Mouse (Mus musculus): ENCODE results near the gene Ndufa3. TPM values are rescaled to one million over a fixed set of nuclear protein-coding genes. Genes with fewer than 3 reads are reported as not detected.

The Ndufa3 gene
- total RNA-seq, 2 experiments from 2014 or later = 531 to 596 TPM

GRCm38 (mm10) chr7:3609082-3609481 is 8.1 kb upstream of the Ndufa3 start:
- no peak for DNase-seq (ENCODE audit: low spot score in 2 of 2)

- DNase-seq (ENCODE audit: low spot score in 2 of 2) = no peak
These were observed 6.7 kb upstream of the Ndufa3 start for GRCm38 (mm10) chr7:3610437-3610836.

GRCm38 (mm10) chr7:3611006-3611405 is 6.2 kb upstream of the Ndufa3 start:
- DNase-seq (ENCODE audit: low spot score in 2 of 2) = no peak

- DNase-seq (ENCODE audit: low spot score in 2 of 2) = no peak
These were observed 3.2 kb upstream of the Ndufa3 start for GRCm38 (mm10) chr7:3614021-3614420.

- DNase-seq (ENCODE audit: low spot score in 2 of 2) = no peak
These were observed 1.1 kb upstream of the Ndufa3 start, which contains the start of gene Oscar for GRCm38 (mm10) chr7:3616057-3616388. TSS of gene Oscar (minus strand) at chr7:3616157.

- peak in 1 of 2 experiments; percentile 49 for DNase-seq (ENCODE audit: low spot score in 2 of 2)
These were observed 558 bp upstream of the Ndufa3 start for GRCm38 (mm10) chr7:3616389-3617241.

- no peak for DNase-seq (ENCODE audit: low spot score in 2 of 2)
These were observed 11.9 kb downstream of the Ndufa3 start for GRCm38 (mm10) chr7:3629030-3629429.

GRCm38 (mm10) chr7:3629543-3630477 is 12.6 kb downstream of the Ndufa3 start, which contains the start of the genes Tfpt and Prpf31:
TSS of gene Tfpt (minus strand) at chr7:3629929.
TSS of gene Prpf31 (plus strand) at chr7:3629985.
- DNase-seq (ENCODE audit: low spot score in 2 of 2) = peak; percentile 89 to 93

- no peak for DNase-seq (ENCODE audit: low spot score in 2 of 2)
These were observed 13.3 kb downstream of the Ndufa3 start for GRCm38 (mm10) chr7:3630478-3630815.

- no peak for DNase-seq (ENCODE audit: low spot score in 2 of 2)
These were observed 26.2 kb downstream of the Ndufa3 start for GRCm38 (mm10) chr7:3643412-3643811.

GRCm38 (mm10) chr7:3643843-3644242 is 26.7 kb downstream of the Ndufa3 start:
- no peak for DNase-seq (ENCODE audit: low spot score in 2 of 2)

- DNase-seq (ENCODE audit: low spot score in 2 of 2) = no peak
These were observed 27.1 kb downstream of the Ndufa3 start for GRCm38 (mm10) chr7:3644348-3644671.

GRCm38 (mm10) chr7:3644672-3645487 is 27.7 kb downstream of the Ndufa3 start, which contains the start of gene Cnot3:
TSS of gene Cnot3 (plus strand) at chr7:3645268.
- DNase-seq (ENCODE audit: low spot score in 2 of 2) = peak; percentile 96 to 97

- DNase-seq (ENCODE audit: low spot score in 2 of 2) = no peak
These were observed 28.4 kb downstream of the Ndufa3 start for GRCm38 (mm10) chr7:3645488-3646025.

- no peak for DNase-seq (ENCODE audit: low spot score in 2 of 2)
These were observed 29.0 kb downstream of the Ndufa3 start for GRCm38 (mm10) chr7:3646188-3646587.

- DNase-seq (ENCODE audit: low spot score in 2 of 2) = no peak
These were observed 29.5 kb downstream of the Ndufa3 start for GRCm38 (mm10) chr7:3646641-3647040.

- no peak for DNase-seq (ENCODE audit: low spot score in 2 of 2)
These were observed 39.8 kb downstream of the Ndufa3 start for GRCm38 (mm10) chr7:3656966-3657365.

GRCm38 (mm10) chr7:3658578-3658977 is 41.4 kb downstream of the Ndufa3 start:
- DNase-seq (ENCODE audit: low spot score in 2 of 2) = no peak

GRCm38 (mm10) chr7:3664524-3665214 is 47.5 kb downstream of the Ndufa3 start:
- no peak for DNase-seq (ENCODE audit: low spot score in 2 of 2)

Measured in layer of hippocampus, postnatal 10 days (tissue).